Mouse (Mus musculus): ENCODE results near the gene Cdk15. TPM values are rescaled to one million over a fixed set of nuclear protein-coding genes. Genes with fewer than 3 reads are reported as not detected.

Gene Cdk15
- total and polyA plus RNA-seq, 2 experiments from 2014 or later = not detected

- TF ChIP-seq CTCF (IDR thresholded peaks at IDR 0.05; ENCODE audit: low read depth) = no peak
- TF ChIP-seq EP300 (IDR thresholded peaks at IDR 0.05; ENCODE audit: low read depth) = no peak
- no peak overlapping the region for H3K9ac ChIP-seq (replicated peaks; ENCODE audit: low read depth, low read length)
- DNase-seq (ENCODE audit: low spot score) (no peak), ATAC-seq (ENCODE audit: insufficient read depth, low read depth) (no peak)
- H3K4me2 ChIP-seq (ENCODE audit: low read depth, low read length) = no peak overlapping the region
- no peaks in the 10 kb centered on the region for H3K27me3 ChIP-seq (ENCODE audit: control insufficient read depth, insufficient read depth, low read length)
- 70% methylated on average over 5 of the region's 5 CpGs for WGBS
- no peak overlapping the region for H3K27ac ChIP-seq (ENCODE audit: low read depth)
- H3K9me3 ChIP-seq (replicated peaks; ENCODE audit: control insufficient read depth, low read length) = no peaks in the 10 kb centered on the region
- no peak overlapping the region for H3K4me3 ChIP-seq (ENCODE audit: low read depth, low read length)
- H3K4me1 ChIP-seq (ENCODE audit: control insufficient read depth, insufficient read depth) = 0 out of 2 replicates have a peak, but pooled peaks cover 5% of the 10 kb centered on the region
- no peaks in the 10 kb centered on the region for H3K36me3 ChIP-seq (replicated peaks; ENCODE audit: control insufficient read depth, insufficient read depth, low read length)
Measured at GRCm38 (mm10) chr1:59333386-59333759, 76.7 kb downstream of the Cdk15 start.

GRCm38 (mm10) chr1:59333860-59334561, 77.3 kb downstream of the Cdk15 start:
- Histone ChIP-seq H3K9ac (replicated peaks; ENCODE audit: low read depth, low read length) (no peak overlapping the region), H3K4me2 (ENCODE audit: low read depth, low read length) (no peak overlapping the region), H3K27me3 (ENCODE audit: control insufficient read depth, insufficient read depth, low read length) (no peaks in the 10 kb centered on the region), H3K27ac (ENCODE audit: low read depth) (no peak overlapping the region), H3K36me3 (replicated peaks; ENCODE audit: control insufficient read depth, insufficient read depth, low read length) (no peaks in the 10 kb centered on the region), H3K4me3 (ENCODE audit: low read depth, low read length) (no peak overlapping the region), H3K4me1 (ENCODE audit: control insufficient read depth, insufficient read depth) (0 out of 2 replicates have a peak, but pooled peaks cover 5% of the 10 kb centered on the region), H3K9me3 (replicated peaks; ENCODE audit: control insufficient read depth, low read length) (no peaks in the 10 kb centered on the region)
- ATAC-seq (ENCODE audit: insufficient read depth, low read depth) (peak; percentile 47; the same call in 1 of the 2 replicates), DNase-seq (ENCODE audit: low spot score) (no peak)
- WGBS = 54% methylated on average over 10 of the region's 10 CpGs
- no peak for TF ChIP-seq EP300 (IDR thresholded peaks at IDR 0.05; ENCODE audit: low read depth)
- no peak for TF ChIP-seq CTCF (IDR thresholded peaks at IDR 0.05; ENCODE audit: low read depth)

- no peaks in the 10 kb centered on the region for H3K27me3 ChIP-seq (ENCODE audit: control insufficient read depth, insufficient read depth, low read length)
- no peak for TF ChIP-seq CTCF (IDR thresholded peaks at IDR 0.05; ENCODE audit: low read depth)
- TF ChIP-seq EP300 (IDR thresholded peaks at IDR 0.05; ENCODE audit: low read depth) = no peak
- 0 out of 2 replicates have a peak, but pooled peaks cover 5% of the 10 kb centered on the region for H3K4me1 ChIP-seq (ENCODE audit: control insufficient read depth, insufficient read depth)
- H3K27ac ChIP-seq (ENCODE audit: low read depth) = no peak overlapping the region
- 54% methylated on average over 4 of the region's 4 CpGs for WGBS
- no peak for ATAC-seq (ENCODE audit: insufficient read depth, low read depth)
- H3K36me3 ChIP-seq (replicated peaks; ENCODE audit: control insufficient read depth, insufficient read depth, low read length) = no peaks in the 10 kb centered on the region
- H3K4me2 ChIP-seq (ENCODE audit: low read depth, low read length) = no peak overlapping the region
- no peak overlapping the region for H3K9ac ChIP-seq (replicated peaks; ENCODE audit: low read depth, low read length)
- DNase-seq (ENCODE audit: low spot score) = no peak
- no peak overlapping the region for H3K4me3 ChIP-seq (ENCODE audit: low read depth, low read length)
- no peaks in the 10 kb centered on the region for H3K9me3 ChIP-seq (replicated peaks; ENCODE audit: control insufficient read depth, low read length)
Measured at GRCm38 (mm10) chr1:59334562-59334890, 77.8 kb downstream of the Cdk15 start.

GRCm38 (mm10) chr1:59336256-59336655, 79.5 kb downstream of the Cdk15 start:
- Histone ChIP-seq H3K27ac (ENCODE audit: low read depth) (no peak overlapping the region), H3K9ac (replicated peaks; ENCODE audit: low read depth, low read length) (no peak overlapping the region), H3K36me3 (replicated peaks; ENCODE audit: control insufficient read depth, insufficient read depth, low read length) (no peaks in the 10 kb centered on the region), H3K4me3 (ENCODE audit: low read depth, low read length) (no peak overlapping the region), H3K4me1 (ENCODE audit: control insufficient read depth, insufficient read depth) (0 out of 2 replicates have a peak, but pooled peaks cover 5% of the 10 kb centered on the region), H3K27me3 (ENCODE audit: control insufficient read depth, insufficient read depth, low read length) (peaks cover 5% of the 10 kb centered on the region; the same call in 1 of the 2 replicates), H3K4me2 (ENCODE audit: low read depth, low read length) (no peak overlapping the region), H3K9me3 (replicated peaks; ENCODE audit: control insufficient read depth, low read length) (no peaks in the 10 kb centered on the region)
- no peak for TF ChIP-seq CTCF (IDR thresholded peaks at IDR 0.05; ENCODE audit: low read depth)
- no peak for TF ChIP-seq EP300 (IDR thresholded peaks at IDR 0.05; ENCODE audit: low read depth)
- DNase-seq (ENCODE audit: low spot score) (no peak), ATAC-seq (ENCODE audit: insufficient read depth, low read depth) (no peak)
- 80% methylated on average over 1 of the region's 1 CpGs for WGBS

DNA sequence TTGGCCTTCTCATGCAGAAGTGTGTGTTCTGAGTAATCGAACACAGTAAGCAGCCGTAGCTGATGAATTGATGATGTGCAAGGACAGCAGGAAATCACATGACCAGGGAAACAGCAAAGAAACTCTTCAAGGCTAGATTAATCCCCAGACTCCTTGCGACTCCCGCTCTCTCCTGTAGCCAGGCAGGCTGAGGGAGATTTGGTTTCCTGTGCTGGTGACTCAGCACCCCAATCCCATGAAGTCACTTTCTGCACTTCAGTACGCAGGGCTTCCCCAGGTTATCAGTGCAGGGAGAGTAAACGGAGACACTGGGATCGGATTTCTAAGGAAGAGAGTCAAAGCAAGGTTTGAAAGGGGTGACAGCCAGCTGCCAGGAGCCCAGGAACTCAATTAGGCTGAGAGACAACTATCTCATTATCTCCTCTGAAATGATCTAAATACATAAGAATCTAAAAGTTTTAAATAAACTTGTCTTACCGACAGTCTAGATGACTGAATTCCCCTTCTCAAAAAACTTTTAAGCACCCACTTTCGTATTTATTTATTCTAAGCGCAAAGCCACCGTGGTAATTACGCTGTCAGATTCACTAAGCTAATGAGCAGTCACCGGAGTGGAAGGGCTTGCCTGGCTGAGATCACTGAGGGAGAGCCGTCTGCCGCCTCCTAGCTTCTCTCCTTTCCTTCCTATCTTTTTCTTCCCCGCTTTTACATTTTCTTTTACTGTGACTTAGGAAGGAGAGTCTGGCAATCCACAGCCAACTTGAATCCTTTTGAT, 84.3 kb downstream of the Cdk15 start:
- WGBS = 12% methylated on average over 16 of the region's 16 CpGs
- Histone ChIP-seq H3K4me3 (ENCODE audit: low read depth, low read length) (no peak overlapping the region), H3K4me1 (ENCODE audit: control insufficient read depth, insufficient read depth) (no peaks in the 10 kb centered on the region), H3K27ac (ENCODE audit: low read depth) (no peak overlapping the region), H3K36me3 (replicated peaks; ENCODE audit: control insufficient read depth, insufficient read depth, low read length) (no peaks in the 10 kb centered on the region), H3K4me2 (ENCODE audit: low read depth, low read length) (peak overlapping the region; percentile 40), H3K9ac (replicated peaks; ENCODE audit: low read depth, low read length) (no peak overlapping the region), H3K27me3 (ENCODE audit: control insufficient read depth, insufficient read depth, low read length) (peaks cover 5% of the 10 kb centered on the region; the same call in 1 of the 2 replicates), H3K9me3 (replicated peaks; ENCODE audit: control insufficient read depth, low read length) (no peaks in the 10 kb centered on the region)
- DNase-seq (ENCODE audit: low spot score) = peak; percentile 22
- ATAC-seq (ENCODE audit: insufficient read depth, low read depth) = no peak
- no peak for TF ChIP-seq EP300 (IDR thresholded peaks at IDR 0.05; ENCODE audit: low read depth)
- no peak for TF ChIP-seq CTCF (IDR thresholded peaks at IDR 0.05; ENCODE audit: low read depth)

Data from heart, postnatal 0 days (tissue).